Mouse (Mus musculus): ENCODE measurements around the gene Ptpro. TPM values are rescaled to one million over a fixed set of nuclear protein-coding genes. Genes with fewer than 3 reads are reported as not detected.

Gene Ptpro
- total and polyA plus RNA-seq, 2 experiments, result 0.51 to 0.65 TPM

DNA sequence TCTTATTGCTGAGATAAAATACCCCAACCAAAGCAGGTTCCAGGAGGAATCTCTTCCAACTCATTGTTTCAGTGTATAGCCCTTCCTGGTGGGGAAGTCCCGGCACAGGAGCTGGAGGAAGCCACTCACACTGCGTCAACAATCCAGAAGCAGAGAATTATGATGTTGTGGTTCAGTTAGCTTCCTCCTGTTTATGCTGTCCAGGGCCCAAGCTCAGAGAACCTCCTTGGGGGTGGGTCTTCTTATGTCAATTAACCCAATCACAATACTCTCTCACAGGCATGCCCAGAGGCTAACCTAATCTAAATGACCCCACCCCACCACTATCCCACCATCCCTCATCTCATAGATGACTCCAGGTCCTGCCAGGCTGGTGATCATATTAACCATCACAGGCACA lies 160.9 kb downstream of the Ptpro start:
- peak; percentile 13 for DNase-seq (ENCODE audit: extremely low read depth, low read depth, low spot score)
- H3K79me2 ChIP-seq (ENCODE audit: control insufficient read depth, insufficient read depth, low read length), result no peaks in the 10 kb centered on the region
- H3K27me3 ChIP-seq (ENCODE audit: control insufficient read depth, insufficient read depth, low read length), result no peaks in the 10 kb centered on the region
- 56% methylated on average over 2 of the region's 2 CpGs for WGBS
- H3K27ac ChIP-seq (replicated peaks; ENCODE audit: insufficient read depth, low read depth, low read length), result no peak overlapping the region
- TF ChIP-seq POLR2A (IDR thresholded peaks at IDR 0.05; ENCODE audit: extremely low read depth, insufficient read depth, low read length), result no peak
- H3K4me1 ChIP-seq (ENCODE audit: control insufficient read depth, insufficient read depth, low read length), result no peaks in the 10 kb centered on the region
- H3K4me3 ChIP-seq (ENCODE audit: insufficient read depth, low read depth, low read length), result no peak overlapping the region
- no peaks in the 10 kb centered on the region for H3K36me3 ChIP-seq (ENCODE audit: control insufficient read depth, insufficient read depth, low read length)
- no peak overlapping the region for H3K9ac ChIP-seq (ENCODE audit: low read depth, low read length)

DNA sequence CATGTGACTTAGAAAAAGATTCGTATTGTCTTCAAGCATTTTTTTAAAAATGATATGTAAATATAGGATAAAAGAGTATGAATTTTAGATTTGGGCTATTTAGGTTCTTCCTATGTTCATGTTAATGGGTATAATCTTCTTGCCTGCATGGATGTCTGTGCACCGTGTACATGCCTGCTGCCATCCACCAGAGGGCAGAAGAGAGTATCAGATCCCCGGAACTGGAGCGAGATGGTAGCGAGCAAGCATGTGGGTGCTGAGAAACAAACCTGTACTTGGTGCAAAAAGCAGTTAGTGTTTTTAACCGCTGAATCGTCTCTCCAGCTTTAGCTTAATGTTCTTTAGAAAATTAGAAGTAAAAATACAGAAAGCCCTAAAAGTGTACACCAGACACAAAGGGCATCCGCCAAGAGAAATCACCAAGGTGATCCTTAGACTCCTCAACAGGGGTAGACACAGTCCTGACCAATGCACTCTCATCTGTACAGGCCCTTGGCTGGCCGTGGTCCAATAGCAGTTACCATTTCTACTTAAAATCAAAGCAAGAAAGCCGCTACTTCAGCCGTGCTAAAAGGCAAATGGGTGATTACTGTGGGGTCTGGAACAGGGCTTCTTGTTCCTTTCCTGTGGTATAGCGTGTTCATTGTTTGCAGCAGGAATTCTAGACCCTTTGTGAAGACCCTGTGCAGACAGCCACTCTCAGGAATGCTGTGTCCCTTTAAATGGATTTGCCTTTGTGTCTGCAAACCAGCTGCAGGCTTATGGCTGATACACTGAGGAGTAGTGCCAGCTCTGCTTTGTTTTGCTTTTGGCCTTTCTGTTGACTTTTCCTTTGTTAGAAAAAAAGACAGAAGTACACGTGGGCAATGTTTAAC lies 162.6 kb downstream of the Ptpro start:
- Histone ChIP-seq H3K4me1 (ENCODE audit: control insufficient read depth, insufficient read depth, low read length) (no peaks in the 10 kb centered on the region), H3K79me2 (ENCODE audit: control insufficient read depth, insufficient read depth, low read length) (no peaks in the 10 kb centered on the region), H3K27me3 (ENCODE audit: control insufficient read depth, insufficient read depth, low read length) (no peaks in the 10 kb centered on the region), H3K9ac (ENCODE audit: low read depth, low read length) (no peak overlapping the region), H3K36me3 (ENCODE audit: control insufficient read depth, insufficient read depth, low read length) (no peaks in the 10 kb centered on the region), H3K27ac (replicated peaks; ENCODE audit: insufficient read depth, low read depth, low read length) (no peak overlapping the region), H3K4me3 (ENCODE audit: insufficient read depth, low read depth, low read length) (no peak overlapping the region)
- WGBS, result 47% methylated on average over 13 of the region's 13 CpGs
- no peak for TF ChIP-seq POLR2A (IDR thresholded peaks at IDR 0.05; ENCODE audit: extremely low read depth, insufficient read depth, low read length)
- TF ChIP-seq CTCF (IDR thresholded peaks at IDR 0.05; ENCODE audit: low read depth, low read length), result peak; percentile 91
- peak; percentile 34 for DNase-seq (ENCODE audit: extremely low read depth, low read depth, low spot score)

DNA sequence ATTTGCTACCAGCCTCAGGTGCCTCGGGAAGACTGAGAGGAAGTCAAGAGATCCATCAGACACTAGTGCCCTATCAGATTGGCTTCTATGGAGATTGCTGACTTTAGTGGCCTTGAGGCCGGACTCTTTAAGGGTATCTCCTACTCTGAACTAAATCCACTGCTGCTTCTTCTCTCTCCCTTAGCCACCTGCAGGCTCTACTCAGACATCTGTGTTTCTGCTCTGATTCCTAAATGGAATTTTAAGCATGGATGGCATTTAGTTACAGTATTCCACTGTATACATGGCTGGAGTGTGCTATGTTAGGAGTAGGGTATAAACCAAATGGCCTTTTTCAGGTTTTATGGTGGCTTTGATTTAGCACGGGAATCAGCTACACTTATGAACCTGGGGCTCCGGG lies 170.7 kb downstream of the Ptpro start:
- Histone ChIP-seq H3K79me2 (ENCODE audit: control insufficient read depth, insufficient read depth, low read length) (no peaks in the 10 kb centered on the region), H3K9ac (ENCODE audit: low read depth, low read length) (no peak overlapping the region), H3K4me1 (ENCODE audit: control insufficient read depth, insufficient read depth, low read length) (no peaks in the 10 kb centered on the region), H3K27me3 (ENCODE audit: control insufficient read depth, insufficient read depth, low read length) (no peaks in the 10 kb centered on the region), H3K4me3 (ENCODE audit: insufficient read depth, low read depth, low read length) (no peak overlapping the region), H3K36me3 (ENCODE audit: control insufficient read depth, insufficient read depth, low read length) (no peaks in the 10 kb centered on the region), H3K27ac (replicated peaks; ENCODE audit: insufficient read depth, low read depth, low read length) (no peak overlapping the region)
- no peak for TF ChIP-seq CTCF (IDR thresholded peaks at IDR 0.05; ENCODE audit: low read depth, low read length)
- no peak for TF ChIP-seq POLR2A (IDR thresholded peaks at IDR 0.05; ENCODE audit: extremely low read depth, insufficient read depth, low read length)
- no peak for DNase-seq (ENCODE audit: extremely low read depth, low read depth, low spot score)
- WGBS, result 84% methylated on average over 4 of the region's 4 CpGs

GRCm38 (mm10) chr6:137423830-137424229 lies 171.7 kb downstream of the Ptpro start:
- Histone ChIP-seq H3K4me1 (ENCODE audit: control insufficient read depth, insufficient read depth, low read length) (no peaks in the 10 kb centered on the region), H3K79me2 (ENCODE audit: control insufficient read depth, insufficient read depth, low read length) (no peaks in the 10 kb centered on the region), H3K4me3 (ENCODE audit: insufficient read depth, low read depth, low read length) (no peak overlapping the region), H3K27me3 (ENCODE audit: control insufficient read depth, insufficient read depth, low read length) (no peaks in the 10 kb centered on the region), H3K27ac (replicated peaks; ENCODE audit: insufficient read depth, low read depth, low read length) (no peak overlapping the region), H3K36me3 (ENCODE audit: control insufficient read depth, insufficient read depth, low read length) (no peaks in the 10 kb centered on the region), H3K9ac (ENCODE audit: low read depth, low read length) (no peak overlapping the region)
- WGBS, result 67% methylated on average over 10 of the region's 10 CpGs
- DNase-seq (ENCODE audit: extremely low read depth, low read depth, low spot score), result no peak
- TF ChIP-seq CTCF (IDR thresholded peaks at IDR 0.05; ENCODE audit: low read depth, low read length) (no peak), POLR2A (IDR thresholded peaks at IDR 0.05; ENCODE audit: extremely low read depth, insufficient read depth, low read length) (no peak)

DNA sequence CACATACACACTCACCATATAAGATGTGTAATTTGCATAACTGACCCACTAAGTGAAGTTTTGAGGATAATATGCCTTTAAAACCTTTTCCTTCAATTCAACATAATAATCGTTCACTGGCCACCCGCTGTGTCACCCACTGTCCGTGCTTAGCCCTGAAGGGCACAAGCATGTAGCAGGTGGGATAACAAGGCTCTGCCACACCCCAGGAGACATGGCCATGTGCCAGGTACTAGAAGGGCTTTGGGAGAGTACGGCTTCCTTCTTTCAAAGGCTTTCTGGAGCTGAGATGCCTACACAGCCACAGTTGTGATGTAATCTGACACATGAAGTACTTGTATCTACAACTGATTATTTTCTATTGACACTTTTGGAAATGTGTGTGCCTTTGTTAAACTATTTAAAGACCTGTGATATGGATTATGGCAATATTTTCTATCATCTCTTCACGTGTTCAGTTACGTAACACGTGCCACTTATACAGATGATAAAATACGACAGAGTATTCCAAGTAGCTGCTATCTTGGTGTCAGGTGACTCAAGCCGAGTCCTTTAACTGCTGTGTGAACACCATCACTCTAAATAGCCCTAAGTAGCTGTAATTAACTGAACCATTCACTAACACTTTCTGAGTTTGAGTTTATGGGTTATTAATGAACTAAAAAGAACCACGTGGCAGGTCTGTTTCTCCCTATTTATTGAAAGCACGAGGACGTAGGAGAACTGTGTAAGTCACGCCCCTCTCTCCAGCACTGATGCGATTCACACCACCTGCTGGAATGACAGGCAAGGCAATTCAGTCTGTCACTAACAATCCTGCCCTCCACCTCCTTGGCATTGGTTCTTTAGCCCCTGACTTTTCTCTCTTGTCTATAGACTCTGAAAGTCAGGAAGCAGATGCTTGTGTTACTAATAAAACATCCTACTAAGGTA lies 173.6 kb downstream of the Ptpro start:
- no peak overlapping the region for H3K27ac ChIP-seq (replicated peaks; ENCODE audit: insufficient read depth, low read depth, low read length)
- TF ChIP-seq CTCF (IDR thresholded peaks at IDR 0.05; ENCODE audit: low read depth, low read length) (no peak), POLR2A (IDR thresholded peaks at IDR 0.05; ENCODE audit: extremely low read depth, insufficient read depth, low read length) (no peak)
- H3K4me1 ChIP-seq (ENCODE audit: control insufficient read depth, insufficient read depth, low read length), result no peaks in the 10 kb centered on the region
- no peak for DNase-seq (ENCODE audit: extremely low read depth, low read depth, low spot score)
- H3K9ac ChIP-seq (ENCODE audit: low read depth, low read length), result no peak overlapping the region
- H3K4me3 ChIP-seq (ENCODE audit: insufficient read depth, low read depth, low read length), result no peak overlapping the region
- no peaks in the 10 kb centered on the region for H3K36me3 ChIP-seq (ENCODE audit: control insufficient read depth, insufficient read depth, low read length)
- H3K27me3 ChIP-seq (ENCODE audit: control insufficient read depth, insufficient read depth, low read length), result no peaks in the 10 kb centered on the region
- H3K79me2 ChIP-seq (ENCODE audit: control insufficient read depth, insufficient read depth, low read length), result no peaks in the 10 kb centered on the region
- 72% methylated on average over 14 of the region's 14 CpGs for WGBS

Data from liver, adult 2 months (tissue).